Mouse (Mus musculus): ENCODE results near the gene Spag16. TPM values are rescaled to one million over a fixed set of nuclear protein-coding genes. Genes with fewer than 3 reads are reported as not detected.

Gene Spag16
- total and polyA plus RNA-seq, 3 experiments, result not detected

GRCm38 (mm10) chr1:70351371-70351770 lies 524.6 kb downstream of the Spag16 start:
- H3K79me2 ChIP-seq (replicated peaks; ENCODE audit: control insufficient read depth, extremely low read depth, insufficient read depth, poor library complexity, severe bottlenecking), result no peaks in the 10 kb centered on the region
- H3K4me3 ChIP-seq (replicated peaks in 1 of 3; ENCODE audit: low read depth in 2 of 3, low read length in 2 of 3, poor library complexity in 1 of 3), result no peak overlapping the region
- no peak for DNase-seq (ENCODE audit: extremely low read depth)
- H3K27ac ChIP-seq (ENCODE audit: insufficient read depth, low read depth), result no peak overlapping the region
- in situ Hi-C loops (cut with MboI; ENCODE audit: low pct_ligation_motif_present, low pct_unique_long_range_greater_than_20kb, low sequenced_read_pairs) (no loop called here), dilution Hi-C loops (cut with MboI; ENCODE audit: extremely low pct_ligation_motif_present, extremely low pct_unique_long_range_greater_than_20kb, low sequenced_read_pairs) (no loop called here)
- no peaks in the 10 kb centered on the region for H3K27me3 ChIP-seq (replicated peaks)
- no peak overlapping the region for H3K4me2 ChIP-seq (ENCODE audit: insufficient read depth, low read depth, poor library complexity, severe bottlenecking)
- H3K36me3 ChIP-seq (replicated peaks in 1 of 2; ENCODE audit: control insufficient read depth in 1 of 2, insufficient read depth in 1 of 2, low read length in 1 of 2), result no peaks in the 10 kb centered on the region
- no peak overlapping the region for H3K9ac ChIP-seq (ENCODE audit: insufficient read depth, low read depth)
- H3K9me3 ChIP-seq (replicated peaks; ENCODE audit: low read length), result no peaks in the 10 kb centered on the region
- TF ChIP-seq UBTF (IDR thresholded peaks at IDR 0.05; ENCODE audit: low read depth, low read length) (no peak), NRF1 (IDR thresholded peaks at IDR 0.05; ENCODE audit: low read depth, low read length) (no peak), CTCF (conservative IDR thresholded peaks at IDR 0.05 in 1 of 2, IDR thresholded peaks at IDR 0.05 in 1 of 2; ENCODE audit: low read depth in 2 of 2, low read length in 2 of 2) (no peak), BHLHE40 (IDR thresholded peaks at IDR 0.05; ENCODE audit: low read depth, low read length) (no peak), ZNF384 (IDR thresholded peaks at IDR 0.05; ENCODE audit: low read depth, low read length) (no peak), TBP (conservative IDR thresholded peaks at IDR 0.05; ENCODE audit: low read depth, low read length) (no peak), RAD21 (IDR thresholded peaks at IDR 0.05; ENCODE audit: low read depth, low read length) (no peak), PAX5 (IDR thresholded peaks at IDR 0.05; ENCODE audit: low read length) (no peak), MAX (IDR thresholded peaks at IDR 0.05; ENCODE audit: low read length) (no peak)
- H3K4me1 ChIP-seq (ENCODE audit: control insufficient read depth in 1 of 2, insufficient read depth in 2 of 2), result no peaks in the 10 kb centered on the region; a peak in 1 of 4 replicates

- Histone ChIP-seq H3K36me3 (replicated peaks in 1 of 2; ENCODE audit: control insufficient read depth in 1 of 2, insufficient read depth in 1 of 2, low read length in 1 of 2) (no peaks in the 10 kb centered on the region), H3K4me1 (ENCODE audit: control insufficient read depth in 1 of 2, insufficient read depth in 2 of 2) (no peaks in the 10 kb centered on the region; a peak in 1 of 4 replicates), H3K79me2 (replicated peaks; ENCODE audit: control insufficient read depth, extremely low read depth, insufficient read depth, poor library complexity, severe bottlenecking) (no peaks in the 10 kb centered on the region), H3K27me3 (replicated peaks) (no peaks in the 10 kb centered on the region), H3K9me3 (replicated peaks; ENCODE audit: low read length) (no peaks in the 10 kb centered on the region), H3K27ac (ENCODE audit: insufficient read depth, low read depth) (no peak overlapping the region), H3K9ac (ENCODE audit: insufficient read depth, low read depth) (no peak overlapping the region), H3K4me2 (ENCODE audit: insufficient read depth, low read depth, poor library complexity, severe bottlenecking) (no peak overlapping the region), H3K4me3 (replicated peaks in 1 of 3; ENCODE audit: low read depth in 2 of 3, low read length in 2 of 3, poor library complexity in 1 of 3) (no peak overlapping the region)
- dilution Hi-C loops (cut with MboI; ENCODE audit: extremely low pct_ligation_motif_present, extremely low pct_unique_long_range_greater_than_20kb, low sequenced_read_pairs) (no loop called here), in situ Hi-C loops (cut with MboI; ENCODE audit: low pct_ligation_motif_present, low pct_unique_long_range_greater_than_20kb, low sequenced_read_pairs) (no loop called here)
- no peak for DNase-seq (ENCODE audit: extremely low read depth)
- TF ChIP-seq RCOR1 (conservative IDR thresholded peaks at IDR 0.05; ENCODE audit: low read depth, low read length) (no peak), IRF4 (IDR thresholded peaks at IDR 0.05; ENCODE audit: low read depth, low read length) (no peak), SMC3 (IDR thresholded peaks at IDR 0.05; ENCODE audit: low read depth, low read length) (no peak), EP300 (IDR thresholded peaks at IDR 0.05; ENCODE audit: low read length) (no peak), ZKSCAN1 (IDR thresholded peaks at IDR 0.05; ENCODE audit: borderline replicate concordance, low read depth, low read length) (no peak), JUN (IDR thresholded peaks at IDR 0.05; ENCODE audit: insufficient read depth, low read depth, low read length) (no peak), HCFC1 (IDR thresholded peaks at IDR 0.05; ENCODE audit: low read depth, low read length) (no peak), MAFK (IDR thresholded peaks at IDR 0.05; ENCODE audit: insufficient replicate concordance, low read length) (no peak), CHD2 (IDR thresholded peaks at IDR 0.05; ENCODE audit: low read length) (no peak)
Measured at GRCm38 (mm10) chr1:70354014-70354413, 527.2 kb downstream of the Spag16 start.

Measured in CH12.LX (cell line).